Mouse (Mus musculus) kidney, adult 2 months (tissue): ENCODE data around the gene Rnf10. TPM values are rescaled to one million over a fixed set of nuclear protein-coding genes. Genes with fewer than 3 reads are reported as not detected.

ENCODE experiments used
- DNase-seq: peaks from one replicate; pipeline ENCODE4 v3.0.0; 2021
- H3K27ac ChIP-seq: fragments of 200-500 bp; 2 replicates; pipeline ENCODE4 v1.5.1; 2012; ENCODE audit warnings: low read depth, low read length, control low read depth, inconsistent platforms; ENCODE audit not compliant: insufficient read depth
- H3K27me3 ChIP-seq: fragments of 200-500 bp; replicated peaks from 2 replicates; pipeline ENCODE4 v1.6.1; 2012; ENCODE audit warnings: mild to moderate bottlenecking, moderate library complexity, low read length, inconsistent platforms; ENCODE audit not compliant: control insufficient read depth, insufficient read depth
- H3K36me3 ChIP-seq: fragments of 200-500 bp; 2 replicates; pipeline ENCODE4 v1.6.1; 2012; ENCODE audit warnings: mild to moderate bottlenecking, moderate library complexity, low read length, inconsistent platforms; ENCODE audit not compliant: control insufficient read depth, insufficient read depth
- H3K4me1 ChIP-seq: fragments of 200-500 bp; 2 replicates; pipeline ENCODE4 v1.6.1; 2011; ENCODE audit warnings: low read length; ENCODE audit not compliant: control insufficient read depth, insufficient read depth
- H3K4me3 ChIP-seq: fragments of 200-500 bp; 2 replicates; pipeline ENCODE4 v1.5.1; 2011; ENCODE audit warnings: mild to moderate bottlenecking, low read depth, low read length, control low read depth; ENCODE audit not compliant: insufficient read depth
- CTCF ChIP-seq: fragments of 200-500 bp; conservative IDR thresholded peaks from 2 replicates; pipeline ENCODE4 v1.5.1; 2011; ENCODE audit warnings: low read depth, mild to moderate bottlenecking, control low read depth, low read length, moderate library complexity, mixed read lengths; ENCODE audit not compliant: insufficient read depth, insufficient read length
- POLR2A ChIP-seq: fragments of 200-500 bp; IDR thresholded peaks from one replicate; pipeline ENCODE4 v1.6.1; 2011; ENCODE audit warnings: low read depth, low read length, control low read depth
- WGBS: fragments of 180-500 bp; shearing (Covaris S2); methylation state at CpG from one replicate; pipeline ENCODE4 v1.1.7; 2018; 5-methylcytosine and 5-hydroxymethylcytosine counted together
- polyA plus RNA-seq: library from polyadenylated mRNA; depleted of rRNA; stranded (reverse); fragments of >200 nt; gene quantifications from 2 replicates; pipeline ENCODE4 v1.2.3, GENCODE M21; 2012

Gene Rnf10
- polyA plus RNA-seq, 1 experiment = 129 TPM

GRCm38 (mm10) chr5:115284735-115285134 is 12.0 kb upstream of the Rnf10 start:
- peaks cover 3% of the 10 kb centered on the region; the same call in 1 of the 2 replicates for H3K4me1 ChIP-seq
- H3K4me3 ChIP-seq = no peak overlapping the region
- TF ChIP-seq CTCF (peak; percentile 55), POLR2A (no peak)
- WGBS = 75% methylated on average over 3 of the region's 3 CpGs
- H3K27me3 ChIP-seq = no peaks in the 10 kb centered on the region
- H3K27ac ChIP-seq = no peak overlapping the region
- H3K36me3 ChIP-seq = no peaks in the 10 kb centered on the region; the same call in none of the 2 replicates
- no peak for DNase-seq

- TF ChIP-seq POLR2A (no peak), CTCF (no peak)
- Histone ChIP-seq H3K36me3 (no peaks in the 10 kb centered on the region; the same call in 1 of the 2 replicates), H3K27ac (peak overlapping the region; percentile 52; the same call in 1 of the 2 replicates), H3K4me1 (peaks cover 3% of the 10 kb centered on the region; the same call in 1 of the 2 replicates), H3K4me3 (peak overlapping the region; percentile 97), H3K27me3 (no peaks in the 10 kb centered on the region)
- peak; percentile 28 for DNase-seq
- WGBS = 2% methylated on average over 17 of the region's 17 CpGs
Measured at GRCm38 (mm10) chr5:115280050-115280687, 7.5 kb upstream of the Rnf10 start.

- Histone ChIP-seq H3K27ac (peak within 1 kb of the TSS; percentile 52; the same call in 1 of the 2 replicates), H3K36me3 (no peaks in the 10 kb centered on the region; the same call in 1 of the 2 replicates), H3K27me3 (no peaks in the 10 kb centered on the region), H3K4me1 (peaks cover 3% of the 10 kb centered on the region; the same call in 1 of the 2 replicates), H3K4me3 (peak within 1 kb of the TSS; percentile 97)
- peak; percentile 93 for DNase-seq
- 2% methylated on average over 45 of the region's 45 CpGs for WGBS
- TF ChIP-seq CTCF (no peak), POLR2A (peak; percentile 42)
Measured at GRCm38 (mm10) chr5:115279226-115280049, 6.7 kb upstream of the Rnf10 start, which contains the start of gene Coq5. Coq5 (plus strand) TSS chr5:115279666.

GRCm38 (mm10) chr5:115278785-115279184 is 6.1 kb upstream of the Rnf10 start:
- Histone ChIP-seq H3K27ac (no peak overlapping the region), H3K36me3 (no peaks in the 10 kb centered on the region; the same call in 1 of the 2 replicates), H3K4me1 (peaks cover 3% of the 10 kb centered on the region; the same call in 1 of the 2 replicates), H3K4me3 (no peak overlapping the region), H3K27me3 (no peaks in the 10 kb centered on the region)
- WGBS = 71% methylated on average over 2 of the region's 2 CpGs
- no peak for DNase-seq
- TF ChIP-seq CTCF (no peak), POLR2A (no peak)

- TF ChIP-seq CTCF (no peak), POLR2A (no peak)
- no peaks in the 10 kb centered on the region for H3K36me3 ChIP-seq
- H3K27ac ChIP-seq = no peak overlapping the region
- H3K4me3 ChIP-seq = no peak overlapping the region
- H3K27me3 ChIP-seq = no peaks in the 10 kb centered on the region
- 91% methylated on average over 1 of the region's 1 CpGs for WGBS
- H3K4me1 ChIP-seq = peaks cover 3% of the 10 kb centered on the region; the same call in 1 of the 2 replicates
- no peak for DNase-seq
Measured at GRCm38 (mm10) chr5:115278053-115278452, 5.4 kb upstream of the Rnf10 start.

- 48% methylated on average over 14 of the region's 14 CpGs for WGBS
Measured at GRCm38 (mm10) chr5:115275998-115276397, 3.3 kb upstream of the Rnf10 start.

GRCm38 (mm10) chr5:115274771-115275170 is 2.1 kb upstream of the Rnf10 start:
- Histone ChIP-seq H3K27me3 (no peaks in the 10 kb centered on the region), H3K4me3 (no peak overlapping the region), H3K4me1 (peaks cover 10% of the 10 kb centered on the region), H3K27ac (no peak overlapping the region), H3K36me3 (no peaks in the 10 kb centered on the region)
- DNase-seq = no peak
- no peak for TF ChIP-seq CTCF
- TF ChIP-seq POLR2A = no peak
- WGBS = 75% methylated on average over 1 of the region's 1 CpGs

More at GRCm38 (mm10) chr5:115275998-115276397, 3.3 kb upstream of the Rnf10 start:
- H3K27ac ChIP-seq = no peak overlapping the region
- H3K4me3 ChIP-seq = no peak overlapping the region
- TF ChIP-seq CTCF (peak; percentile 45), POLR2A (no peak)
- peak; percentile 36 for DNase-seq
- peaks cover 5% of the 10 kb centered on the region for H3K4me1 ChIP-seq
- no peaks in the 10 kb centered on the region for H3K36me3 ChIP-seq
- H3K27me3 ChIP-seq = no peaks in the 10 kb centered on the region
